Mouse (Mus musculus) heart, postnatal 14 days (tissue): ENCODE data around the gene Gpatch11. TPM values are rescaled to one million over a fixed set of nuclear protein-coding genes. Genes with fewer than 3 reads are reported as not detected.

Experiments
- DNase-seq, 2 experiments: peaks; one replicate each; pipeline ENCODE4 v3.0.0; 2021 to 2022
- intact Hi-C: fragments of 180-260 bp; cut with DNase I; formaldehyde crosslinking; loops from one replicate; pipeline ENCODE4 v1.15.1; 2025
- total RNA-seq, 2 experiments: library from RNA; stranded (reverse); gene quantifications; 2 replicates each; pipeline ENCODE4 v1.2.3; 2021

The Gpatch11 gene
- total RNA-seq, 2 experiments from 2014 or later: 22.9 to 25.8 TPM

DNA sequence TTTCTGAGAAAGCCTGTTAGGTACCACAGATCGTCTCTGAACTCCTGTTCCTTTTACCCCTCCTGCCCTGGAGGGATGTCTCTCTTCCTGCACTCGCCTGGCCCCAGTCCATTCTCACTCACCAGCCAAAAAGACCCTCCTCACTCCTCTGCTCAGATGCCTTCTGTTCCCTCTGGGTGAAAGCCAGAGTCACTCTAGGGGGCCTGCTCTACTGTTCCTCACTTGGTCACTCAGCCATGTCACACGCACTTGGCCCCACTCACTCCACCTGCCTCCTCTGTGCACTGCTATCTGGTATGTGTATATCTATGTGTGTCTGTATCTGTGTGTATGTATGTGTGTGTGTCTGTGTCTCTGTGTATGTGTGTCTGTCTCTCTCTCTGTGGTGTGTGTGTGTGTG is 53.8 kb downstream of the Gpatch11 start:
- intact Hi-C loops: no loop called here
- DNase-seq: no peak

DNA sequence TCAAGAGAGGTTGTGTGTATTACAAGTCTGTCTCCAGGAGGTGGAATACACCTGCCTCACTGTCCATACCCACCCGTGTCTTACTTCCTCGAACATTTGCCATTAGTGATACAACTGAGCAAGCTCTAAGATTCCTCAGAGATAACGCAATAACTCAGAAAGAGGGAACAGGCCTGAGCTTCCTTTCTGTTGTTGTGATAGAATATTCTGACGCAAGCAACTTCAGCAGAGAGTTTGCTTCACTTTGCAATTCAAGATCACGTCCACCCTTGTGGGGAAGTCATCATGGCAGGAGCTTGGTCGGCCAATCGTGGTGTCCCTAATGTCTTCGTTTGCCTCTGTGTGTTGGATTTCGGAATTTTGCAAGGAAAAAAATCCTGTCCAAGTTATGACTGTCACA is 55.7 kb downstream of the Gpatch11 start:
- DNase-seq: no peak
- intact Hi-C loops: no loop called here

DNA sequence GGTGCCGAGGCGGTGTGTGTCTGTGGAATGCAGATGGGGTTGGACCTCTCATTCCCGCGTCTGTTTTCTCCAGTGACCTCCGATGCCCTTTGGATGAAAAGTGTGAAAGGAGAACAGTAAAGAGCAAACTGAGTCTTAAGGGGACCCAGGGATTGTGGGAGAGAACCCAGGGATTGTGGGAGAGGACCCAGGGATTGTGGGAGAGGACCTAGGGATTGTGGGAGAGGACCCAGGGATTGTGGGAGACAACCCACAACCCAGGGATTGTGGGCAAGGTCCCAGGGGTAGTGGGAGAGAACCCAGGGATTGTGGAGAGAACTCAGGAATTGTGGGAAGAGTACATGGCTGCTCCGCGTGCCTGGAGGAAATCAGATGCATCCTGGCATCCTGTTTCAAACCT is 59.6 kb downstream of the Gpatch11 start:
- intact Hi-C loops: no loop called here
- no peak for DNase-seq

DNA sequence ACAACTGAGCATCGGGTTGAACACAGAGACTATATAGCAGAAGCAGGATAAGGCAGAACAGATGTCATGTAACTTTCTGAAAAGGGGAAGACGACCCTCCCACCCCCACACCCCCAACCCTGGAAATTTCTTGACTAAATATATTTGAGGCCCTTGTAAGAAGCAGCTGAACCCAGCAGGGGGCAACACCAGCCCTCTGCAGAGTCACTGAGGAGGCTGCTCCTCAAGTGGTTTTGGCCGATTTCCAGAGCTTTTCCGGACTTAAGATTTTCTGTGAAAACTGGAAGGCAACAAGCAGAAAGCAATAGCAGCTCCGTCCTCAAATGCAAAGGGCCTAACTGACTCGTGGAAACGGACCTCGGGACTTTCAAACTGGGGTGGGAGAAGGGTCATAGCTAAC is 60.0 kb downstream of the Gpatch11 start:
- intact Hi-C loops: no loop called here
- peak; percentile 41 to 68 for DNase-seq

Other genes starting within 250 kb of the Gpatch11 start
- gene Strn, start 98.4 kb upstream of the Gpatch11 start, total RNA-seq: 10 to 100 TPM; 30.1 to 32.2 TPM
- 10 to 100 TPM; 32.5 to 36.3 TPM for gene Heatr5b, start 203 bp upstream of the Gpatch11 start, total RNA-seq
- gene Eif2ak2, start 47.0 kb downstream of the Gpatch11 start, total RNA-seq: 10 to 100 TPM in 1 of 2 experiments, 1 to 10 TPM in 1; 8.7 to 10.4 TPM
- not detected for gene Sult6b1, start 71.4 kb downstream of the Gpatch11 start, total RNA-seq
- gene Cebpzos, start 80.9 kb downstream of the Gpatch11 start, total RNA-seq: 10 to 100 TPM; 46.0 to 47.5 TPM
- gene Cebpz, start 101.5 kb downstream of the Gpatch11 start, total RNA-seq: 10 to 100 TPM; 18.0 TPM
- gene Ndufaf7, start 101.6 kb downstream of the Gpatch11 start, total RNA-seq: 10 to 100 TPM; 48.4 to 49.2 TPM
- gene Prkd3, start 185.2 kb downstream of the Gpatch11 start, total RNA-seq: 10 to 100 TPM; 22.9 to 23.8 TPM
- 1 to 10 TPM; 8.9 to 9.3 TPM for gene Qpct, start 216.3 kb downstream of the Gpatch11 start, total RNA-seq